Mouse (Mus musculus): ENCODE results near the gene Srrm3. TPM values are rescaled to one million over a fixed set of nuclear protein-coding genes. Genes with fewer than 3 reads are reported as not detected.
A peak's percentile ranks its signal among the peaks of the same experiment; 100 is the strongest.

Gene Srrm3
- polyA plus RNA-seq, 1 experiment from 2014 or later: 23.6 TPM

GRCm38 (mm10) chr5:135887675-135888102 is 81.0 kb downstream of the Srrm3 start, which contains the start of gene Hspb1:
Hspb1 (plus strand) TSS chr5:135887919.
- DNase-seq (ENCODE audit: low spot score): peak; percentile 41
- under 1% methylated on average over 24 of the region's 24 CpGs for WGBS
- H3K9me3 ChIP-seq (replicated peaks; ENCODE audit: control insufficient read depth, low read length): no peaks in the 10 kb centered on the region
- H3K4me1 ChIP-seq (ENCODE audit: control insufficient read depth, insufficient read depth, low read length): peaks cover 6% of the 10 kb centered on the region
- ATAC-seq: no peak
- H3K4me2 ChIP-seq (ENCODE audit: low read length): peak within 1 kb of the TSS; percentile 40
- H3K4me3 ChIP-seq (ENCODE audit: low read depth, low read length): peak within 1 kb of the TSS; percentile 18
- no peak within 1 kb of the TSS for H3K27ac ChIP-seq (ENCODE audit: low read depth, low read length)
- peaks cover 29% of the 10 kb centered on the region for H3K27me3 ChIP-seq (replicated peaks; ENCODE audit: control insufficient read depth, insufficient read depth, low read length)
- H3K36me3 ChIP-seq (ENCODE audit: control insufficient read depth, insufficient read depth, low read length): no peaks in the 10 kb centered on the region
- H3K9ac ChIP-seq (ENCODE audit: low read length): peak within 1 kb of the TSS; percentile 5; the same call in 1 of the 2 replicates

- H3K36me3 ChIP-seq (ENCODE audit: control insufficient read depth, insufficient read depth, low read length): no peaks in the 10 kb centered on the region
- no peak overlapping the region for H3K4me2 ChIP-seq (ENCODE audit: low read length)
- H3K27me3 ChIP-seq (replicated peaks; ENCODE audit: control insufficient read depth, insufficient read depth, low read length): peaks cover 29% of the 10 kb centered on the region
- H3K27ac ChIP-seq (ENCODE audit: low read depth, low read length): no peak overlapping the region
- ATAC-seq (no peak), DNase-seq (ENCODE audit: low spot score) (no peak)
- no peak overlapping the region for H3K9ac ChIP-seq (ENCODE audit: low read length)
- H3K4me3 ChIP-seq (ENCODE audit: low read depth, low read length): no peak overlapping the region
- no peaks in the 10 kb centered on the region for H3K9me3 ChIP-seq (replicated peaks; ENCODE audit: control insufficient read depth, low read length)
- H3K4me1 ChIP-seq (ENCODE audit: control insufficient read depth, insufficient read depth, low read length): peaks cover 6% of the 10 kb centered on the region
- 5% methylated on average over 28 of the region's 30 CpGs for WGBS
These were observed 81.9 kb downstream of the Srrm3 start for GRCm38 (mm10) chr5:135888405-135889215.

DNA sequence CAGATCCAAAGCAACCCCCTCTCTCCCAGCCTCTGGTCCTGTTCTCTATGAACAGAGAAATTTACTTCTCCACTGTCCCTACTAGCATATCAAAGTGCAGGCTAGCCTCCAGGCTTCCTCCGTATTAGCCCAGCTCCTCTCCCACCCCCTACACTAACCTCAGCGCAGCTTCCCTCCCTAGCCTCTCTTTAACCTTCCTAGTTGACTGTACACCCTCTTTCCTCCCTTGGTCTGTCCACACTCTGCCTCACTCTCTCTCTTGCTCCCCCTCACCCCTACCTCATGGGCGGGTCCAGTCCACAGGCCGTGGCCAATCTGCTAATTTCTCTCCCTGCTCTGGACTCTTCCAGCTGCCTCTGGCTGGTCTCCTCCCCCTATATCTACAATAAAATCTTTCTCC is 83.6 kb downstream of the Srrm3 start:
- WGBS: 59% methylated on average over 4 of the region's 4 CpGs
- H3K4me3 ChIP-seq (ENCODE audit: low read depth, low read length): no peak overlapping the region
- peaks cover 29% of the 10 kb centered on the region for H3K27me3 ChIP-seq (replicated peaks; ENCODE audit: control insufficient read depth, insufficient read depth, low read length)
- H3K36me3 ChIP-seq (ENCODE audit: control insufficient read depth, insufficient read depth, low read length): no peaks in the 10 kb centered on the region
- H3K4me1 ChIP-seq (ENCODE audit: control insufficient read depth, insufficient read depth, low read length): peaks cover 6% of the 10 kb centered on the region
- H3K27ac ChIP-seq (ENCODE audit: low read depth, low read length): no peak overlapping the region
- no peak overlapping the region for H3K4me2 ChIP-seq (ENCODE audit: low read length)
- ATAC-seq (no peak), DNase-seq (ENCODE audit: low spot score) (no peak)
- H3K9ac ChIP-seq (ENCODE audit: low read length): no peak overlapping the region
- H3K9me3 ChIP-seq (replicated peaks; ENCODE audit: control insufficient read depth, low read length): no peaks in the 10 kb centered on the region

DNA sequence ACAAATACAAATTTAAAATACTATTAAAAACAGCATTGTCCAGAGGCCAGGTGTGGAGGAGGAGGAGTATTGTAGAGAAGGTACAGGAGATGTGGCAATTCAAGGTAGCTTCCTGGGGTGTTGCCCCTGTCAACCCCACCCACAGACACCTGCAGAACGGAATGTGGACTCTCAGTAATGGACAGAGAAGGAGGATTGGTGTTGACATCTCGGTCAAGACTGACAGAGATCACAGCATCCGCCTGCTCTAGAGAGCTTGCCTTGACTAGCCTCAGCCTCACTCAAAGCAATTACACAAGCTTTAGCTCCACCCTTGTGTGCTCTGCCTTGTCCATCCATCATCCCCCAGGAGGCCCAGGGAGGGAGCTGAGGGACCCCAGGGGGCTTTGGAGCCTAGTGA is 84.2 kb downstream of the Srrm3 start:
- peaks cover 29% of the 10 kb centered on the region for H3K27me3 ChIP-seq (replicated peaks; ENCODE audit: control insufficient read depth, insufficient read depth, low read length)
- H3K36me3 ChIP-seq (ENCODE audit: control insufficient read depth, insufficient read depth, low read length): no peaks in the 10 kb centered on the region
- no peaks in the 10 kb centered on the region for H3K9me3 ChIP-seq (replicated peaks; ENCODE audit: control insufficient read depth, low read length)
- 65% methylated on average over 3 of the region's 3 CpGs for WGBS
- H3K27ac ChIP-seq (ENCODE audit: low read depth, low read length): no peak overlapping the region
- H3K4me3 ChIP-seq (ENCODE audit: low read depth, low read length): no peak overlapping the region
- ATAC-seq (no peak), DNase-seq (ENCODE audit: low spot score) (no peak)
- no peak overlapping the region for H3K4me2 ChIP-seq (ENCODE audit: low read length)
- H3K4me1 ChIP-seq (ENCODE audit: control insufficient read depth, insufficient read depth, low read length): peaks cover 6% of the 10 kb centered on the region
- no peak overlapping the region for H3K9ac ChIP-seq (ENCODE audit: low read length)

DNA sequence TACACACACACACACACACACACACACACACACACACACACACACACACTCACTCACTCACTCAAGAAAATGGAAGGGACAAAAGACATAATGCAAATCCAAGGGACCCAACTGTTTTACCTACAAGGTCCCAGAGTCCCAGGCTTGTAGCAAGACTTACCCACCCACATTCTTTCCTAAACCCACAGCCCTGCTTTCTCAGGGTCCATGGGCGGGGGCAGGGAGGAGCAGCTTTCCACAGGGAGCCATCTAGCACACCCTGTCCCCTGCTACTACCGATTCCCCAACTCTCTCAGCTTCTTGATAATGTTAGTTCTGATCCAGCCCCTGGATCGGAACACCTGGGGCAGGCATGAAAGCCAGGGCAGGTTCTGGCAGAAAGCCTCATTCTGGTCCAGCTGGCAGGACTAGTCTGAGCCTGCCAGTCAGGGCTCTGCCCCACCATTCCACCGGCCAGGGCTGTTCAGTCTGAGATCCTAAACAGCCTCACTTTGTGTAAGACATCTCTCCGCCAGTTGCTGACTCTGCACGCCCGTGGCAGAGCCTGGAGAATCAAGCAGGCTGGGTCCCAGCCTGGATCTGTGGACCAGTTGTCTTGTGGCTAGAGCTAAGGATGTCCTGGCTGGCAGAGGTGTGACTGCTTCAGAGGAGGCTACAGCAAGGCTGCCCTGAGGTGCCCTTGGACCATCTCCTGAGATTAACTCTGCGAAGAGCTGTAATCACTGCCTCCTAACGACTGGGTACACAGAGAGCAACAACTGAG is 86.1 kb downstream of the Srrm3 start:
- 53% methylated on average over 9 of the region's 9 CpGs for WGBS
- no peak overlapping the region for H3K9ac ChIP-seq (ENCODE audit: low read length)

DNA sequence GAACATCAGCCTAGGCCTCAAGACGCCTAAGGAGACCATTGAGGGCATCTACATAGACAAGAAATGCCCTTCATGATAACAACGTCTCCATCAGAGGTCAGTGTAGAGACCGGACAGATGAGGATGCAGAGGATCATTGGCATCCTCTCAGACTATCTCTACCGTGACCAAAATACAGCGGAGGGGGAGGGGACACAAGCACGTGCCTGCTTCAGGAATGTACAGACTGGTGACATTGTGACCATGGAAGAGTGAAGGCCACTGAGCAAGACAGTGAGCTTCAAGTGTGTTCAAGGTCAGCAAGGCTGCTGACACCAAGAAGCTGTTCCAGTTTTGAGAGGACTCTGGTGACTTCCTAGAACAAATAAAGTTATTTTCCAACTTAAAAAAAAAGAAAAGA is 88.3 kb downstream of the Srrm3 start:
- Histone ChIP-seq H3K36me3 (ENCODE audit: control insufficient read depth, insufficient read depth, low read length) (no peaks in the 10 kb centered on the region), H3K9ac (ENCODE audit: low read length) (no peak overlapping the region), H3K27me3 (replicated peaks; ENCODE audit: control insufficient read depth, insufficient read depth, low read length) (peaks cover 12% of the 10 kb centered on the region), H3K9me3 (replicated peaks; ENCODE audit: control insufficient read depth, low read length) (no peaks in the 10 kb centered on the region), H3K27ac (ENCODE audit: low read depth, low read length) (no peak overlapping the region), H3K4me2 (ENCODE audit: low read length) (no peak overlapping the region), H3K4me1 (ENCODE audit: control insufficient read depth, insufficient read depth, low read length) (no peaks in the 10 kb centered on the region), H3K4me3 (ENCODE audit: low read depth, low read length) (no peak overlapping the region)
- ATAC-seq: no peak
- WGBS: 84% methylated on average over 6 of the region's 6 CpGs
- no peak for DNase-seq (ENCODE audit: low spot score)

More for the DNA sequence above, 86.1 kb downstream of the Srrm3 start:
- Histone ChIP-seq H3K4me2 (ENCODE audit: low read length) (no peak overlapping the region), H3K4me3 (ENCODE audit: low read depth, low read length) (no peak overlapping the region), H3K27ac (ENCODE audit: low read depth, low read length) (no peak overlapping the region), H3K36me3 (ENCODE audit: control insufficient read depth, insufficient read depth, low read length) (no peaks in the 10 kb centered on the region), H3K27me3 (replicated peaks; ENCODE audit: control insufficient read depth, insufficient read depth, low read length) (peaks cover 24% of the 10 kb centered on the region), H3K4me1 (ENCODE audit: control insufficient read depth, insufficient read depth, low read length) (peaks cover 2% of the 10 kb centered on the region), H3K9me3 (replicated peaks; ENCODE audit: control insufficient read depth, low read length) (no peaks in the 10 kb centered on the region)
- DNase-seq (ENCODE audit: low spot score) (no peak), ATAC-seq (no peak)

- H3K27me3 ChIP-seq (replicated peaks; ENCODE audit: control insufficient read depth, insufficient read depth, low read length): no peaks in the 10 kb centered on the region
- no peaks in the 10 kb centered on the region for H3K36me3 ChIP-seq (ENCODE audit: control insufficient read depth, insufficient read depth, low read length)
- WGBS: 21% methylated on average over 3 of the region's 3 CpGs
- 0 out of 2 replicates have a peak, but pooled peaks cover under 1% of the 10 kb centered on the region for H3K4me1 ChIP-seq (ENCODE audit: control insufficient read depth, insufficient read depth, low read length)
- H3K4me3 ChIP-seq (ENCODE audit: low read depth, low read length): no peak overlapping the region
- H3K9me3 ChIP-seq (replicated peaks; ENCODE audit: control insufficient read depth, low read length): no peaks in the 10 kb centered on the region
- no peak overlapping the region for H3K9ac ChIP-seq (ENCODE audit: low read length)
- no peak overlapping the region for H3K27ac ChIP-seq (ENCODE audit: low read depth, low read length)
- no peak overlapping the region for H3K4me2 ChIP-seq (ENCODE audit: low read length)
- DNase-seq (ENCODE audit: low spot score) (peak; percentile 68), ATAC-seq (no peak)
These were observed 91.3 kb downstream of the Srrm3 start for GRCm38 (mm10) chr5:135898028-135898427.

- H3K27me3 ChIP-seq (replicated peaks; ENCODE audit: control insufficient read depth, insufficient read depth, low read length): no peaks in the 10 kb centered on the region
- peaks cover 7% of the 10 kb centered on the region; the same call in 1 of the 2 replicates for H3K4me1 ChIP-seq (ENCODE audit: control insufficient read depth, insufficient read depth, low read length)
- H3K27ac ChIP-seq (ENCODE audit: low read depth, low read length): no peak overlapping the region
- ATAC-seq (no peak), DNase-seq (ENCODE audit: low spot score) (no peak)
- H3K36me3 ChIP-seq (ENCODE audit: control insufficient read depth, insufficient read depth, low read length): no peaks in the 10 kb centered on the region
- H3K9me3 ChIP-seq (replicated peaks; ENCODE audit: control insufficient read depth, low read length): no peaks in the 10 kb centered on the region
- no peak overlapping the region for H3K4me3 ChIP-seq (ENCODE audit: low read depth, low read length)
- WGBS: 83% methylated on average over 4 of the region's 4 CpGs
- no peak overlapping the region for H3K9ac ChIP-seq (ENCODE audit: low read length)
- no peak overlapping the region for H3K4me2 ChIP-seq (ENCODE audit: low read length)
These were observed 92.3 kb downstream of the Srrm3 start for GRCm38 (mm10) chr5:135898995-135899394.
